Mouse (Mus musculus) kidney, adult 2 months (tissue): ENCODE data around the gene Nudt15. TPM values are rescaled to one million over a fixed set of nuclear protein-coding genes. Genes with fewer than 3 reads are reported as not detected.

ENCODE experiments used
- DNase-seq: peaks from one replicate; pipeline ENCODE4 v3.0.0; 2021
- H3K27ac ChIP-seq: fragments of 200-500 bp; 2 replicates; pipeline ENCODE4 v1.5.1; 2012; ENCODE audit warnings: low read depth, low read length, control low read depth, inconsistent platforms; ENCODE audit not compliant: insufficient read depth
- H3K27me3 ChIP-seq: fragments of 200-500 bp; replicated peaks from 2 replicates; pipeline ENCODE4 v1.6.1; 2012; ENCODE audit warnings: mild to moderate bottlenecking, moderate library complexity, low read length, inconsistent platforms; ENCODE audit not compliant: control insufficient read depth, insufficient read depth
- H3K36me3 ChIP-seq: fragments of 200-500 bp; 2 replicates; pipeline ENCODE4 v1.6.1; 2012; ENCODE audit warnings: mild to moderate bottlenecking, moderate library complexity, low read length, inconsistent platforms; ENCODE audit not compliant: control insufficient read depth, insufficient read depth
- H3K4me1 ChIP-seq: fragments of 200-500 bp; 2 replicates; pipeline ENCODE4 v1.6.1; 2011; ENCODE audit warnings: low read length; ENCODE audit not compliant: control insufficient read depth, insufficient read depth
- H3K4me3 ChIP-seq: fragments of 200-500 bp; 2 replicates; pipeline ENCODE4 v1.5.1; 2011; ENCODE audit warnings: mild to moderate bottlenecking, low read depth, low read length, control low read depth; ENCODE audit not compliant: insufficient read depth
- CTCF ChIP-seq: fragments of 200-500 bp; conservative IDR thresholded peaks from 2 replicates; pipeline ENCODE4 v1.5.1; 2011; ENCODE audit warnings: low read depth, mild to moderate bottlenecking, control low read depth, low read length, moderate library complexity, mixed read lengths; ENCODE audit not compliant: insufficient read depth, insufficient read length
- POLR2A ChIP-seq: fragments of 200-500 bp; IDR thresholded peaks from one replicate; pipeline ENCODE4 v1.6.1; 2011; ENCODE audit warnings: low read depth, low read length, control low read depth
- WGBS: fragments of 180-500 bp; shearing (Covaris S2); methylation state at CpG from one replicate; pipeline ENCODE4 v1.1.7; 2018; 5-methylcytosine and 5-hydroxymethylcytosine counted together
- polyA plus RNA-seq: library from polyadenylated mRNA; depleted of rRNA; stranded (reverse); fragments of >200 nt; gene quantifications from 2 replicates; pipeline ENCODE4 v1.2.3, GENCODE M21; 2012

Nudt15 gene
- polyA plus RNA-seq, 1 experiment: 1.7 TPM

DNA sequence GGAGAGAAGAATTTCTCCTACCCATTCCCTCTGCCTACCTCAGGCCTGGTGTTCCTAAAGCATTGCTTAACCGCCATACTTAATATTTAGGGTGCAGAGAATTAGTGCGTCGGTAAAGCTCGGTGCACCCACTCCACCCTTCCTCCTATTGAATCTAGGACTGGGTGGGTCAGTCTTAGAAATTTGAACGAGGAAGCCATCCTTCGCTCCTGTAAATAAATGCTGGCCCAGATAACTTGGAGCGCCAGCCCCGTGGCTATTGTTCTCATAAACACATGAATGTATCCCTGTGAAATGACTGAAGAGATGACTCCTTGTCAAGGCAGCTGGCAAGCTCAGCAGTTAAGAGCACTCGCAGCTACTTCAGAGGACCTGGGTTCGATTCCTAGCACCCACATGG lies 71.0 kb downstream of the Nudt15 start:
- Histone ChIP-seq H3K4me1 (peaks cover 16% of the 10 kb centered on the region), H3K4me3 (no peak overlapping the region), H3K27me3 (no peaks in the 10 kb centered on the region), H3K36me3 (no peaks in the 10 kb centered on the region), H3K27ac (no peak overlapping the region)
- TF ChIP-seq POLR2A: no peak
- TF ChIP-seq CTCF: no peak
- 92% methylated on average over 10 of the region's 10 CpGs for WGBS
- DNase-seq: no peak

DNA sequence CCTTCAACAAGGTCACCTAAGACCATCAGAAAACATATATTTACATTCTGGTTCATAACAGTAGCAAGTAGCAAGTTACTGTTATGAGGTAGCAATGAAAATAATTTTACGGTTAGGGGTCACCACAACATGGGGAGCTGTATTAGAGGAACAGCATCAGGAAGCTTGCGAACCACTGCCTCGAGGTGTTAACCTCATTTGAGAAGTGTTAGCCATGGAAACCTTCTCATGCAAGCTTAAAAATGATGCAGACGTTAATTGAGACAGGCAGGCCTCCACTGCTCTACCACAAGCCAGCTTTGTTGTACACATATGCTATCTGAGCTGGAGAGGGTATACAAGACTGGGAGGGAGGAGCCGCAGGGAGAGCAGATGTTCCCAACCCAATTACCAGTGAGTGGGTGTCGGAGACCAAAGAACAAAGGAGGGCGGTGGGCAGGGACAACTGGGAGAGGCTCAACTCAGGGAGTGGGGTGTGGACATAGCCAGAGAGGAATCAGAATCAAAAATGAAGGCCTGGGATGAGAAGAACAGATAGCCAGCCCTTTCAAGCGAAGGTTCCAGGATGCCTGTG lies 71.6 kb downstream of the Nudt15 start:
- Histone ChIP-seq H3K4me1 (peaks cover 16% of the 10 kb centered on the region), H3K27me3 (no peaks in the 10 kb centered on the region), H3K27ac (no peak overlapping the region), H3K36me3 (no peaks in the 10 kb centered on the region), H3K4me3 (no peak overlapping the region)
- WGBS: 88% methylated on average over 8 of the region's 8 CpGs
- DNase-seq: no peak
- TF ChIP-seq POLR2A: no peak
- no peak for TF ChIP-seq CTCF

DNA sequence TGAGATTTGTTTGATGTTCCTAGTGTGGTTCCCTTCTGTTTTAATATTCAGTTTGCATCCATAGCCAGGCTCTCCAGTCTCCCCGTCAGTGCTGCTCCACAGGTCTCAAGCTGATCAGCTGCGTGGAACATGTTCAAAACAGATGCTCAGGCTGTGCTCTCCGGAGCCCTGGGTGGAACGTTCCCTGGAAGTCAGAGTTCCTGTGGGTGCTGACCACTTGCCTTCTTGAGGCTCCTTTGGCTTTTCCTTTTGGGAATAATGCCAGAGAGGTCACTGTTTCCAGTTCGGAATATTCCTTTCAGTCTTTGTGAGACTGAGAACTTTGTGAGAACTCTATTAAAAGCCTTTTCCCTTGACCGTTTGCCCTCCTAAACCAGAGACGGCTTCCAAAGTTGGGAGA lies 72.5 kb downstream of the Nudt15 start:
- TF ChIP-seq CTCF: no peak
- TF ChIP-seq POLR2A: no peak
- Histone ChIP-seq H3K27me3 (no peaks in the 10 kb centered on the region), H3K4me1 (peaks cover 16% of the 10 kb centered on the region), H3K4me3 (no peak overlapping the region), H3K36me3 (no peaks in the 10 kb centered on the region), H3K27ac (0 out of 2 replicates have a peak overlapping the region, but pooled peaks have one; percentile 14)
- peak; percentile 80 for DNase-seq
- 13% methylated on average over 7 of the region's 7 CpGs for WGBS

DNA sequence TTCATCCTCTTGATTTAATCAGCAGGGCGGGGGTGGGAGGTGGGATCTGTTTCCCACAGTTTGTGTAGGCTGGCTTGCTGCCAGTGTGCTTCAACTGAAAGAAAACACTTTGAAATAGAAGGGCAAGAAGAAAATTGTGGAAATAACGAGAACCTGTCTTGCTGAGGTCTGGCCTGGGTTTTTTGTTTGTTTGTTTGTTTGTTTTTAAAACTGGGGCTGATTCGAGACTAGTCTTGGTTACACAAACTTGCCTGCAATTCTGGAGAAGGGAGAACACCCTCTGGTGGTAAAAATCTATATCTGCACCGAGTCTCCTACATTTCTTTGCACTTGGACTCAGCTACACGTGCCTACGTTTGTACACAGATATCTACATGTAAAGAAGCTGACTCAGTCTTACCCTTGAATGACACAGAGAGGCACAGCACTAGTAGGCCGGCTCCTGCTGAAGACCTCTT lies 73.4 kb downstream of the Nudt15 start:
- TF ChIP-seq CTCF: peak; percentile 34
- no peak for TF ChIP-seq POLR2A
- Histone ChIP-seq H3K36me3 (no peaks in the 10 kb centered on the region), H3K27me3 (no peaks in the 10 kb centered on the region), H3K27ac (peak overlapping the region; percentile 78), H3K4me3 (no peak overlapping the region), H3K4me1 (peaks cover 16% of the 10 kb centered on the region)
- 7% methylated on average over 7 of the region's 7 CpGs for WGBS
- DNase-seq: peak; percentile 79

DNA sequence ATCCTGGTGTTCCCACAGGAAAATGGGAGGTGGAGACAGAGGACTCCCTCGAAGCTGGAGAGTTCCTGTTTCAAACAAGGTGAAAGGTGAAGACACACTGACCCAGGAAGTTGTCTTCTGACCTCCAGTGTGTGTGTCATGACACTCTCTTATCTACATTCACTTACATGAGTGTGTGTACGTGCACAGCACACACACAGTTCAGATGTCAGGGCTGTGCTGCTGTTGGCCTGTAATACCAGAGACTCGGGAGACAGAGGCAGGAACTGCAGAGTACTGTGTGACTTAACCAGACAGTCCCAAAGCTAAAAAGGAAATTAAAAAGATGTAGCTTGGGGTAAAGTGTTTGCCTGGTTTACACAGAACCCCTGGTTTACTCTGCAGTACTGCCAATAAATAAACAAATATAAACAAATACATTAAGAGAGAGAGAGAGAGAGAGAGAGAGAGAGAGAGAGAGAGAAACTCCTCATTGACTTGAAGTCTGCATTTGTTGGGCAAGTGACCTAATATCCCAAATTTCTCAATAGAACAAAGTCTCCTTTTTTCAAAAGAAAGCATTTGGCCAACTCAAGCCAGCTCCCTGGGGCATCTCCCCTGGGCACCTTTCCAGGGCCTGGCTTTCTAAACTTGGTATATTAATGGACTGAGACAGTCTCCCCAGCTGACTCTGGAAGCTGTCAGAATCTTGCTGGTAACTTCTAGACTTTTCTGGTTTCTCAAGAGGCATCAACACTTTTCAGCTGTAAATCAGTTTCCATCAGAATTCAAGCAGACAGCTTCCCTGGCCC lies 74.2 kb downstream of the Nudt15 start:
- H3K4me1 ChIP-seq: peaks cover 16% of the 10 kb centered on the region
- TF ChIP-seq CTCF (no peak), POLR2A (no peak)
- no peak overlapping the region for H3K4me3 ChIP-seq
- WGBS: 35% methylated on average over 3 of the region's 3 CpGs
- no peaks in the 10 kb centered on the region for H3K36me3 ChIP-seq
- peak overlapping the region; percentile 78 for H3K27ac ChIP-seq
- H3K27me3 ChIP-seq: no peaks in the 10 kb centered on the region
- DNase-seq: peak; percentile 89

DNA sequence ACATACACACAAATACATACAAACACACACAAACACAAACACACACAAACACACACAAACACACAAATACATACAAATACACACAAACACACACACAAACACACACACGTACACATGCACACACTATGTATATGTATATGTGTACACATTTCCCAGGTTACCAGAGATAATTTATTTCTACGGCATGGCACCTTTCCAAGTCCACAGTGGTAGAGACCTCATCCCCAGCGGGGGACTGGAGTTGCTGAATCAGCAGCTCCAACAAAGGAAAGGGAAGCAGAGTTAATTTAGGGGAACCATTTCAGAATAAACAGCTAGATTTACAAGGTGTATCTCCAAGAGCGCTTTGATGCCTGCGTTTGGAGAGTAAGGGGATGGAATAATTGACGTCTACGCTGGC lies 75.8 kb downstream of the Nudt15 start:
- H3K4me1 ChIP-seq: peaks cover 16% of the 10 kb centered on the region
- DNase-seq: no peak
- H3K36me3 ChIP-seq: no peaks in the 10 kb centered on the region
- WGBS: 40% methylated on average over 7 of the region's 7 CpGs
- H3K27me3 ChIP-seq: no peaks in the 10 kb centered on the region
- H3K27ac ChIP-seq: no peak overlapping the region
- no peak for TF ChIP-seq CTCF
- no peak for TF ChIP-seq POLR2A
- H3K4me3 ChIP-seq: no peak overlapping the region

DNA sequence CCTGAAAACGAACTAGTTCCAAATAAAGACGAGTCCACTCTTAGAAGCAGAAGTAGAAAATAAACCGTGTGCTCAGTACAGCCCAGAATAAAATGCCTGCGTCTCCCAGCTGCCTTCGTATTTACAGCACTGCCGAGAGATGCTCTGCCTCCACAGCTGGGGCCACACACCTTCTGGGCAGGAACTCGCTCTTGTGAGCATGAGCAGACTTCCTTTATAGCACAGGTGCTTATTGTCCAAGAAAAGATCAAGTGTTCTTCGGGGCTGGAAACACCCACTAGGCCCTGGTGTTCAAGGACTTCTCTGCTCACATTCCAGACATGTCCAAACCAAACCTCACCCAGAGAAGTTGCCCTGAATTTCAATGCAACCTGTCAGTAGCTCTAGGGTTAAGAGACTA lies 77.4 kb downstream of the Nudt15 start:
- 68% methylated on average over 8 of the region's 8 CpGs for WGBS
- no peak for DNase-seq
- Histone ChIP-seq H3K4me1 (peaks cover 13% of the 10 kb centered on the region), H3K27me3 (no peaks in the 10 kb centered on the region), H3K27ac (peak overlapping the region; percentile 77; the same call in 1 of the 2 replicates), H3K36me3 (no peaks in the 10 kb centered on the region), H3K4me3 (no peak overlapping the region)
- TF ChIP-seq CTCF (no peak), POLR2A (no peak)
